Mouse (Mus musculus): ENCODE results near the gene Acsbg2. TPM values are rescaled to one million over a fixed set of nuclear protein-coding genes. Genes with fewer than 3 reads are reported as not detected.

Gene Acsbg2
- polyA plus RNA-seq, 1 experiment from 2014 or later = not detected

GRCm38 (mm10) chr17:56819694-56820111 lies 54.5 kb downstream of the Acsbg2 start:
- Histone ChIP-seq H3K4me2 (no peak overlapping the region), H3K27ac (ENCODE audit: low read depth, low read length) (no peak overlapping the region), H3K36me3 (ENCODE audit: control insufficient read depth, insufficient read depth, low read length) (no peaks in the 10 kb centered on the region; the same call in 1 of the 2 replicates), H3K4me1 (ENCODE audit: control insufficient read depth, insufficient read depth, low read length) (peaks cover 16% of the 10 kb centered on the region), H3K9ac (ENCODE audit: low read length) (no peak overlapping the region), H3K4me3 (ENCODE audit: low read depth, low read length) (no peak overlapping the region), H3K9me3 (ENCODE audit: control insufficient read depth, low read length) (no peaks in the 10 kb centered on the region), H3K27me3 (ENCODE audit: control insufficient read depth, insufficient read depth, low read length) (peaks cover 3% of the 10 kb centered on the region)
- 74% methylated on average over 8 of the region's 8 CpGs for WGBS
- ATAC-seq (ENCODE audit: low FRiP score) = no peak
- DNase-seq (ENCODE audit: low spot score, missing footprints) = peak; percentile 64

GRCm38 (mm10) chr17:56819032-56819545 lies 55.2 kb downstream of the Acsbg2 start:
- no peak for ATAC-seq (ENCODE audit: low FRiP score)
- Histone ChIP-seq H3K27me3 (ENCODE audit: control insufficient read depth, insufficient read depth, low read length) (peaks cover 3% of the 10 kb centered on the region), H3K27ac (ENCODE audit: low read depth, low read length) (no peak overlapping the region), H3K9me3 (ENCODE audit: control insufficient read depth, low read length) (no peaks in the 10 kb centered on the region), H3K9ac (ENCODE audit: low read length) (no peak overlapping the region), H3K4me1 (ENCODE audit: control insufficient read depth, insufficient read depth, low read length) (peaks cover 19% of the 10 kb centered on the region), H3K4me3 (ENCODE audit: low read depth, low read length) (no peak overlapping the region), H3K4me2 (no peak overlapping the region), H3K36me3 (ENCODE audit: control insufficient read depth, insufficient read depth, low read length) (no peaks in the 10 kb centered on the region; the same call in 1 of the 2 replicates)
- DNase-seq (ENCODE audit: low spot score, missing footprints) = peak; percentile 81
- WGBS = 70% methylated on average over 6 of the region's 6 CpGs

GRCm38 (mm10) chr17:56818067-56818636 lies 56.1 kb downstream of the Acsbg2 start:
- ATAC-seq (ENCODE audit: low FRiP score) = no peak
- DNase-seq (ENCODE audit: low spot score, missing footprints) = peak; percentile 73
- WGBS = 38% methylated on average over 11 of the region's 11 CpGs
- no peak overlapping the region for H3K9ac ChIP-seq (ENCODE audit: low read length)
- no peaks in the 10 kb centered on the region for H3K9me3 ChIP-seq (ENCODE audit: control insufficient read depth, low read length)
- no peak overlapping the region for H3K4me2 ChIP-seq
- H3K27me3 ChIP-seq (ENCODE audit: control insufficient read depth, insufficient read depth, low read length) = peaks cover 3% of the 10 kb centered on the region
- no peak overlapping the region for H3K27ac ChIP-seq (ENCODE audit: low read depth, low read length)
- H3K36me3 ChIP-seq (ENCODE audit: control insufficient read depth, insufficient read depth, low read length) = no peaks in the 10 kb centered on the region; the same call in 1 of the 2 replicates
- H3K4me1 ChIP-seq (ENCODE audit: control insufficient read depth, insufficient read depth, low read length) = peaks cover 27% of the 10 kb centered on the region
- no peak overlapping the region for H3K4me3 ChIP-seq (ENCODE audit: low read depth, low read length)

- no peaks in the 10 kb centered on the region for H3K36me3 ChIP-seq (ENCODE audit: control insufficient read depth, insufficient read depth, low read length)
- H3K27ac ChIP-seq (ENCODE audit: low read depth, low read length) = peak overlapping the region; percentile 75
- H3K9me3 ChIP-seq (ENCODE audit: control insufficient read depth, low read length) = no peaks in the 10 kb centered on the region
- peaks cover 15% of the 10 kb centered on the region for H3K27me3 ChIP-seq (ENCODE audit: control insufficient read depth, insufficient read depth, low read length)
- peaks cover 46% of the 10 kb centered on the region for H3K4me1 ChIP-seq (ENCODE audit: control insufficient read depth, insufficient read depth, low read length)
- WGBS = 43% methylated on average over 3 of the region's 3 CpGs
- H3K4me2 ChIP-seq = peak overlapping the region; percentile 20
- 0 out of 2 replicates have a peak overlapping the region, but pooled peaks have one; percentile 39 for H3K9ac ChIP-seq (ENCODE audit: low read length)
- ATAC-seq (ENCODE audit: low FRiP score) (0 out of 2 replicates have a peak, but pooled peaks have one; percentile 1), DNase-seq (ENCODE audit: low spot score, missing footprints) (no peak)
- H3K4me3 ChIP-seq (ENCODE audit: low read depth, low read length) = no peak overlapping the region
These were observed 59.2 kb downstream of the Acsbg2 start for GRCm38 (mm10) chr17:56815057-56815345.

- peak overlapping the region; percentile 20 for H3K4me2 ChIP-seq
- ATAC-seq (ENCODE audit: low FRiP score) (peak; percentile 84), DNase-seq (ENCODE audit: low spot score, missing footprints) (peak; percentile 99)
- WGBS = 8% methylated on average over 24 of the region's 24 CpGs
- no peak overlapping the region for H3K4me3 ChIP-seq (ENCODE audit: low read depth, low read length)
- peaks cover 47% of the 10 kb centered on the region for H3K4me1 ChIP-seq (ENCODE audit: control insufficient read depth, insufficient read depth, low read length)
- peaks cover 17% of the 10 kb centered on the region for H3K27me3 ChIP-seq (ENCODE audit: control insufficient read depth, insufficient read depth, low read length)
- 0 out of 2 replicates have a peak overlapping the region, but pooled peaks have one; percentile 39 for H3K9ac ChIP-seq (ENCODE audit: low read length)
- no peaks in the 10 kb centered on the region for H3K9me3 ChIP-seq (ENCODE audit: control insufficient read depth, low read length)
- no peaks in the 10 kb centered on the region for H3K36me3 ChIP-seq (ENCODE audit: control insufficient read depth, insufficient read depth, low read length)
- H3K27ac ChIP-seq (ENCODE audit: low read depth, low read length) = peak overlapping the region; percentile 75
These were observed 59.8 kb downstream of the Acsbg2 start for GRCm38 (mm10) chr17:56814316-56815056.

- H3K4me1 ChIP-seq (ENCODE audit: control insufficient read depth, insufficient read depth, low read length) = peaks cover 39% of the 10 kb centered on the region
- peaks cover 17% of the 10 kb centered on the region for H3K27me3 ChIP-seq (ENCODE audit: control insufficient read depth, insufficient read depth, low read length)
- 0 out of 2 replicates have a peak overlapping the region, but pooled peaks have one; percentile 3 for H3K27ac ChIP-seq (ENCODE audit: low read depth, low read length)
- H3K4me3 ChIP-seq (ENCODE audit: low read depth, low read length) = no peak overlapping the region
- no peaks in the 10 kb centered on the region for H3K36me3 ChIP-seq (ENCODE audit: control insufficient read depth, insufficient read depth, low read length)
- peak overlapping the region; percentile 1; the same call in 1 of the 2 replicates for H3K9ac ChIP-seq (ENCODE audit: low read length)
- peak; percentile 43 for ATAC-seq (ENCODE audit: low FRiP score)
- no peaks in the 10 kb centered on the region for H3K9me3 ChIP-seq (ENCODE audit: control insufficient read depth, low read length)
- DNase-seq (ENCODE audit: low spot score, missing footprints) = peak; percentile 92
- peak overlapping the region; percentile 9; the same call in 1 of the 2 replicates for H3K4me2 ChIP-seq
- WGBS = 0% methylated on average over 3 of the region's 3 CpGs
These were observed 64.0 kb downstream of the Acsbg2 start for GRCm38 (mm10) chr17:56810245-56810644.

GRCm38 (mm10) chr17:56808518-56808917 lies 65.7 kb downstream of the Acsbg2 start:
- no peak overlapping the region for H3K9ac ChIP-seq (ENCODE audit: low read length)
- H3K27ac ChIP-seq (ENCODE audit: low read depth, low read length) = no peak overlapping the region
- DNase-seq (ENCODE audit: low spot score, missing footprints) = peak; percentile 96
- no peak overlapping the region for H3K4me3 ChIP-seq (ENCODE audit: low read depth, low read length)
- H3K36me3 ChIP-seq (ENCODE audit: control insufficient read depth, insufficient read depth, low read length) = no peaks in the 10 kb centered on the region
- 12% methylated on average over 9 of the region's 9 CpGs for WGBS
- H3K4me1 ChIP-seq (ENCODE audit: control insufficient read depth, insufficient read depth, low read length) = peaks cover 25% of the 10 kb centered on the region
- ATAC-seq (ENCODE audit: low FRiP score) = peak; percentile 84
- peaks cover 17% of the 10 kb centered on the region for H3K27me3 ChIP-seq (ENCODE audit: control insufficient read depth, insufficient read depth, low read length)
- no peaks in the 10 kb centered on the region for H3K9me3 ChIP-seq (ENCODE audit: control insufficient read depth, low read length)
- no peak overlapping the region for H3K4me2 ChIP-seq

- Histone ChIP-seq H3K36me3 (ENCODE audit: control insufficient read depth, insufficient read depth, low read length) (no peaks in the 10 kb centered on the region), H3K4me3 (ENCODE audit: low read depth, low read length) (no peak overlapping the region), H3K4me1 (ENCODE audit: control insufficient read depth, insufficient read depth, low read length) (peaks cover 12% of the 10 kb centered on the region), H3K27me3 (ENCODE audit: control insufficient read depth, insufficient read depth, low read length) (peaks cover 5% of the 10 kb centered on the region; the same call in 1 of the 2 replicates), H3K4me2 (no peak overlapping the region), H3K27ac (ENCODE audit: low read depth, low read length) (no peak overlapping the region), H3K9me3 (ENCODE audit: control insufficient read depth, low read length) (no peaks in the 10 kb centered on the region), H3K9ac (ENCODE audit: low read length) (no peak overlapping the region)
- 87% methylated on average over 1 of the region's 1 CpGs for WGBS
- ATAC-seq (ENCODE audit: low FRiP score) (no peak), DNase-seq (ENCODE audit: low spot score, missing footprints) (no peak)
These were observed 68.5 kb downstream of the Acsbg2 start for GRCm38 (mm10) chr17:56805784-56806183.

GRCm38 (mm10) chr17:56804952-56805351 lies 69.3 kb downstream of the Acsbg2 start:
- DNase-seq (ENCODE audit: low spot score, missing footprints) = no peak
- peaks cover 4% of the 10 kb centered on the region for H3K4me1 ChIP-seq (ENCODE audit: control insufficient read depth, insufficient read depth, low read length)
- no peak overlapping the region for H3K4me2 ChIP-seq
- 86% methylated on average over 5 of the region's 5 CpGs for WGBS
- H3K36me3 ChIP-seq (ENCODE audit: control insufficient read depth, insufficient read depth, low read length) = no peaks in the 10 kb centered on the region
- no peaks in the 10 kb centered on the region for H3K9me3 ChIP-seq (ENCODE audit: control insufficient read depth, low read length)
- no peak overlapping the region for H3K27ac ChIP-seq (ENCODE audit: low read depth, low read length)
- ATAC-seq (ENCODE audit: low FRiP score) = no peak
- H3K9ac ChIP-seq (ENCODE audit: low read length) = no peak overlapping the region
- no peak overlapping the region for H3K4me3 ChIP-seq (ENCODE audit: low read depth, low read length)
- peaks cover 5% of the 10 kb centered on the region; the same call in 1 of the 2 replicates for H3K27me3 ChIP-seq (ENCODE audit: control insufficient read depth, insufficient read depth, low read length)
